Mouse (Mus musculus): ENCODE results near the gene Rpl13a.

Gene Rpl13a

DNA sequence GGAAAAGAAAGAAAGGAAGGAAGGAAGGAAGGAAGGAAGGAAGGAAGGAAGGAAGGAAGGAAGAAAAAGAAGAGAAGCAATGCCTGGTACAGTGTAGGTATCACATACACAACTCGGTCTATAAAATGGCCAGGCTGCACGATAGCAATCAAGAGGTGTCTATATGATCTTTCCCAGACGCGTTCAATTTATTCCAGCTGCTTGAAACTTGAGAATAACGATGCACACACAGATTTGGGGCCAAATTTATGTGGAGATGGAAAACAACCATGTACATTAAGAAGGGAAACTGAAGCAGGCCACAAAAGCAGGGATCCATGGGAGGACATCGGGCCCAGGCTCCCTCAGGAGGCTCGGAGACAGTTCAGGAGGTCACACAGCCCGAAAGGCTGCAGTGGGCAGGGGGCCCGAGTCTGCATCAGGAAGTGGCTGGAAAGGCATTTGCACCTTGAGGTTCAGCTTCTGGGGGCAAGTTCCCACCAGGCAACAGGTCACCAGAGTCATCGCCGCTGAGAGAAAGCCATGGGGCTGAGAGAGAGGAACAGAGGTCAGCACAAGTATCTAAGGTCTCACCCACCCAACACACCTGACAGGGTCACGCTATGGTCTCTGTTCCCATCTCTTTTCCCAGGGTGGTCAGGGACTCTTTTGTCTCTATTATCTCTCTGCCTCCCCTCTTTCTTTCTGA is 35.6 kb downstream of the Rpl13a start:
- DNase-seq (ENCODE audit: low read depth in 2 of 2, low spot score in 2 of 2), result no peak

- DNase-seq (ENCODE audit: low read depth in 2 of 2, low spot score in 2 of 2), result no peak
Measured at GRCm38 (mm10) chr7:45092048-45092447, 36.5 kb downstream of the Rpl13a start, which contains the start of gene Rcn3. Gene Rcn3, minus strand, starts transcription at chr7:45092221.

- DNase-seq (ENCODE audit: low read depth in 2 of 2, low spot score in 2 of 2), result no peak
Measured at GRCm38 (mm10) chr7:45091001-45091990, 37.3 kb downstream of the Rpl13a start.

DNA sequence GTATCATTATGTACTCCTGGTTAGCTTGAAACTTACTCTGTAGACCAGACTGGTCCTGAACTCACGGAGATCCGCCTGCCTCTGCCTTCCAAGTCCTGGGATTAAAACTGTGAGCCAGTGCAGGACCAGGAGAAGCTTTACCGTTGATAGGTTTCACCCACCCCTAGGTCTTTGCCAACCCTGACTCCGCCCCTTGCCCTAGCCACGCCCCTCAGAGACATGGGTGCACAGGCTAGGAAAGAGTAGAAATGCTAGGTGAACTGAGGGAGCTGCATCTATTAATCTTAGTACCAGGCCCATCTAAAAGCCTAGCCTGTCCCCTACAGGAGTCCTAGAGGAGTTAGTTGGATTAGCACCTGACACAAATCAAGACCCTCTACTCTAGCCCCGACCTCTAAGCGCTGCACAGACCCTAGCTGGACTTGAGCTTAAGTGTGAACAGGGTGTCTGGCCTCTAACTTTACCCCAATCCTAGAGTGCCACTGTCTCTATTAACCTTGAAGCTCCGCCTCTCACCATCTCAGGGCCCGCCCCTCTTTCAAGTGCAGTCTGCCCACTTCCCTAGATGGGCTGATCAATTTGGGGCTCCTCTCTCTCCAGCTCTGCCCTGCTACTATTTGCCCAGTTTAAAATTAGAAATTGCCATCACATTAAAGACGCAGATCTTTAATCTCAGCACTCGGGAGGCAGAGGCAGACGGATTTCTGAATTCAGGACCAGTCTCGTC is 38.1 kb downstream of the Rpl13a start:
- DNase-seq (ENCODE audit: low read depth in 2 of 2, low spot score in 2 of 2), result no peak

GRCm38 (mm10) chr7:45088597-45088996 is 40.0 kb downstream of the Rpl13a start:
- DNase-seq (ENCODE audit: low read depth in 2 of 2, low spot score in 2 of 2), result no peak

DNA sequence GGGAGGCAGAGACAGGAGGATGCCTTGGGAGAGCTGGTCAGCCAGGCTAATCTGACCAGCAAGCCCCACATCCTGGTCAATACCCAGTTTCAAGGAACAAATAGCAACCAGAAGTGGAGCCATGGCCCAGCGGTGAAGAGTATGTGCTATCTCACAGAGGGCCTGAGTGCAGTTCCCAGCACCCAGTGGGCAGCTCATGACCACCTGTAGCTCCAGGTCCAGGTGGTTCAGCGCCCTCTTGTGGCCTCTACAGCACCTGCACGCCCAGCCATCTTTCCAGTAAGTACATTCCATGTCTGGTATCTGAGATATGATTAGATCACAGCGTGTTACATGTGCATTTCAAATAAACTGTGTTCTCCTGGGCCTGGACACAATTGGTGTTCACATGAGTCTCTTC is 42.5 kb downstream of the Rpl13a start:
- no peak for DNase-seq (ENCODE audit: low read depth in 2 of 2, low spot score in 2 of 2)

DNA sequence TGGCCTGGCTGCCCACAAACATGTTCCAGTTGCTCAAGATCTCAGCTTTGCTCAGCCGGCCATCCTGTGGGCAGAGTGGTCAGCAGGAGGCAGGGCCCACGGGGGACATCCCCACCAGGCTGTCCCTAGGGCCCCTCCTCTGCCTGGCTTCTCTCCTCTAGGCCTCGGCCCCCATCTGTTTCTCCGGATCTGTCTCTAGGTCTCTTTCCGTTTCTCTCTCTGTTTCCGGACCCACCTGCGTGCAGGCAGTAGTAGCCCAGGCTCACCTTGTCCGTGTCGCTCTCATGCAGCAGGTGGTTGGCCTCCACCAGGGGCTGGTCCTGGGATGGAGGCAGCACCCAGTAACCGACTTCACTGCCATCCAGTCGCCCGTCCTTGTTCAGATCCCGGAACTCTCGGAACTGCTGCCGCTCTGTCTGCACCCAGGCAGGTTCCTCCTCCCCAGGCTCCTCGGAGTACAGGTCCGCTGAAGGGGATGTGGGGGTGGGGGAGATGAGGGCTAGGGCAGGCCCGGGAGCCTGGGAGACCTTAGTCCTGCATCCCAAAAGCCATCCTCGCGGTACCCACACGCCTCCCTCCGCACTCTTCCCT is 45.2 kb downstream of the Rpl13a start:
- no peak for DNase-seq (ENCODE audit: low read depth in 2 of 2, low spot score in 2 of 2)

DNA sequence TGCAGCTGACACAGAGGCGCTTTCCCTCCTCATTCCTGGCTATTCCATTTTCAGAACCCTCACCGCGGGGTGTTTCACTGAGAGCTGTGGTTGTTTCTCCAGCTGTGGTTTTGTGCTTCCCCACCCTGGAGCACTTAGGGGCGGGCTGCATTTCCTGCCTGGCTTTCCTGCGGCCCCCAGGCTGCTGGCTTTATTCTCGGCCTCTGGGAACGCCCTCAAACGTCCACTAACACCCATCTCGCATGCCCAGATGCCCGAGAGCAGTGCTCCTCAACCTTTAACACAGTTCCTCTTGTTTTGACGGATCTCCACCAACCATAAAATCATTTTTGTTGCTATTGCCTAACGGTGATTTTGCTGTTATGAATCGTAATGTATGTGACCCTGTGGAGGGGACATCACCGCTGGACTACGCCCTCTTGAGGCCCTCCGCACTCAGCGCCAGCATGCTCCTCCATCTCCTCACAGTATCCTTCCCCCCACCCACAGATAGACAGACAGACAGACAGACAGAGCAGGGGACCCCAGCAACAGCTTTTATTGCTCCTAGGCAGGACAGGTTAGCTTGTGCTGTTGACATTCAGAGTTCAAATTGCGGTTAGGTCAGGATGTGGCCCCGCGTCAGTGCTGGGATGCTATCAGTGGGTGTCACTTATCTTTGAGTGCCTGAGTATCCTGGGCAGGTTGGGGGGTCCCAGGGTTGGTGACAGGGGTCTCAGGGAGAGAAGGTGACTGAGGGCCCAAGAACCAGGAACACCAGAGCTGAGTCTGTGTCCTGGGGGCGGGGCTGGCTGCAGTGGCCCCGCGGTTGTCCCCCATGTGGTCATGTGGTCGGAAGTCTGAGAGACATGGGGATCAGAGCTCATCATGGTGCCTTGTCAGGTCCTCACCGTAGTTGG is 45.9 kb downstream of the Rpl13a start:
- peak; percentile 40 to 57 for DNase-seq (ENCODE audit: low read depth in 2 of 2, low spot score in 2 of 2)

GRCm38 (mm10) chr7:45081016-45081415 is 47.5 kb downstream of the Rpl13a start:
- DNase-seq (ENCODE audit: low read depth in 2 of 2, low spot score in 2 of 2), result no peak

DNA sequence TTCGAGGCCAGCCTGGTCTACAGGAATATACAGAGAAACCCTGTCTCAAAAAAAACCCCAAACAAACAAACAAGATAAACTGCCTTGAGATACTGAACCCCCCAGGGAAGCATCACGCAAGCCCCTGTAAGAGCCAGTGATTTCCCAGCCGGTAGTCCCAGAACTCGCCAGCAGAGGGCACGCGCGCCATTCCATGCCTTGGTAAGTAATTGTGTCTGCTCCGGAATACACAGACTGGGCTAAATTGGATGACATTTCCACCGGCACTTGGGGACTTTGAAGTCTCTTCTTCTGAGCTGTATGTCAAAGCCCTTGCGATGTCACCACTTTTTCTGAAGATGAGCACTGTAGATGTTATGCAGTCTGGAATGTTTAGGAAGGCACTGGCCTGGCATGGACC is 48.7 kb downstream of the Rpl13a start:
- peak; percentile 91 to 97 for DNase-seq (ENCODE audit: low read depth in 2 of 2, low spot score in 2 of 2)

DNA sequence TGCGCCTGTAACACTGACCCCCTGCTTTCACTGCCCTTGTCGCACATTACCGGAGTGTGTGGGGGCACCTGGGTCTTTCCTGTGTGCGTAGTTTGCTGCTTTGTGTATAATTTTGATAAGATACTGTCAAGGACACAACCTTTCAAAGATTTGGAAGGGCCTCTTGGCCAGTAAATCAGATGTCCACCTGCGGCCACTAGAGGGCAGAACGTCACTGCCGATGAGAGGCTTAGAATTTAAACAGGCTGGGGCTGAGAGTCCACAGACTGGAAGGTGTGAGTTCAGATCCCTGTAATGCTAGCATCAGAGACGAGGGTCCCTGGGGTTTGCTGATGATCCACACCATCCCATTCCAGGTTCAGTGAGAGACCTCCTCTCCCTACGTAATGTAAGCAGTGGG is 50.0 kb downstream of the Rpl13a start:
- peak; percentile 65 to 74 for DNase-seq (ENCODE audit: low read depth in 2 of 2, low spot score in 2 of 2)

- no peak for DNase-seq (ENCODE audit: low read depth in 2 of 2, low spot score in 2 of 2)
Measured at GRCm38 (mm10) chr7:45077829-45078228, 50.7 kb downstream of the Rpl13a start.

DNA sequence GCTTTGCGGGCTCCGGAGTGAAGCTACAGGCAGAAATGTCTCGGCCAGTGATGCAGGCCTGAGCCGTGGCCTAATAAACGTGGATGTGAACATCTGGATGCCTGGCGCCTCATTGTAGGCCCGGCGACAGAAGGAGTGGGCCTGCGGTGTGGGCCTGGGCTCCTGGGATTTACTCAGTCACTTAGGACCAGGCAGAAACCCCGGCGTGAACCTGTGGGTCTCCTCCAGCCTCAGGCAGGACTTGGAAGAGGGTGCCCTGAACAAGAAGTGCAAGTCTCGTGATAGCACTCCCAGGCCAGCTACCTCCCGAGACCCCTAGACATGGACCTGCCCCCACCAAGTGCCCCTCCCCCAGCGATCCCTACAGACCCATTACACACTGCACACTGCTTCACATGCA is 51.2 kb downstream of the Rpl13a start:
- DNase-seq (ENCODE audit: low read depth in 2 of 2, low spot score in 2 of 2), result no peak

- no peak for DNase-seq (ENCODE audit: low read depth in 2 of 2, low spot score in 2 of 2)
Measured at GRCm38 (mm10) chr7:45076501-45076900, 52.1 kb downstream of the Rpl13a start.
